Mouse (Mus musculus) CH12.LX (cell line): Measurements from ENCODE around the gene Pde11a. TPM values are rescaled to one million over a fixed set of nuclear protein-coding genes. Genes with fewer than 3 reads are reported as not detected.
A peak's percentile ranks its signal among the peaks of the same experiment; 100 is the strongest.

Experiments used
- DNase-seq: peaks from one replicate; pipeline ENCODE4 v3.0.0-alpha.2; 2013; ENCODE audit errors: extremely low read depth
- H3K27ac ChIP-seq: 2 replicates; pipeline ENCODE4 v1.5.1; 2012; ENCODE audit warnings: low read depth, mild to moderate bottlenecking, control low read depth, moderate library complexity; ENCODE audit not compliant: insufficient read depth
- H3K27me3 ChIP-seq: replicated peaks from 2 replicates; pipeline ENCODE3; 2012; ENCODE audit warnings: inconsistent platforms
- H3K36me3 ChIP-seq, 2 experiments: replicated peaks in 1 of 2; 2 replicates each; pipeline versions ENCODE3 to v1.6.1; 2012; ENCODE audit warnings: inconsistent platforms in 1 of 2, low read length in 1 of 2, mild to moderate bottlenecking in 1 of 2, mixed read lengths in 1 of 2, moderate library complexity in 1 of 2; ENCODE audit not compliant: control insufficient read depth in 1 of 2, insufficient read depth in 1 of 2
- H3K4me1 ChIP-seq, 2 experiments: 2 replicates each; pipeline ENCODE4 v1.6.1; 2012; ENCODE audit warnings: inconsistent platforms in 1 of 2, moderate library complexity in 1 of 2; ENCODE audit not compliant: insufficient read depth in 2 of 2, control insufficient read depth in 1 of 2
- H3K4me2 ChIP-seq: 2 replicates; pipeline ENCODE4 v1.6.1; 2012; ENCODE audit warnings: low read depth, mild to moderate bottlenecking, control low read depth; ENCODE audit not compliant: poor library complexity, insufficient read depth, severe bottlenecking
- H3K4me3 ChIP-seq, 3 experiments: fragments of 150-350 bp in 1 of 3; sonication (generic) in 1 of 3; replicated peaks in 1 of 3; 2 replicates each; pipeline versions ENCODE3 to v1.5.1; 2011 to 2012; ENCODE audit warnings: low read depth in 2 of 3, low read length in 2 of 3, mild to moderate bottlenecking in 2 of 3, moderate library complexity in 2 of 3, control low read depth in 1 of 3, improper control_type of control experiment in 1 of 3, inconsistent platforms in 1 of 3, mixed read lengths in 1 of 3; ENCODE audit not compliant: poor library complexity in 1 of 3
- H3K79me2 ChIP-seq: replicated peaks from 2 replicates; pipeline ENCODE4 v1.6.1; 2012; ENCODE audit warnings: mild to moderate bottlenecking, moderate library complexity; ENCODE audit not compliant: control insufficient read depth, poor library complexity, insufficient read depth, severe bottlenecking; ENCODE audit errors: extremely low read depth
- H3K9ac ChIP-seq: 2 replicates; pipeline ENCODE4 v1.6.1; 2012; ENCODE audit warnings: low read depth, mild to moderate bottlenecking, control low read depth, moderate library complexity; ENCODE audit not compliant: insufficient read depth
- H3K9me3 ChIP-seq: replicated peaks from 2 replicates; pipeline ENCODE3; 2012; ENCODE audit warnings: low read length, inconsistent platforms, mixed read lengths
- CHD1 ChIP-seq: IDR thresholded peaks from 2 replicates; pipeline ENCODE4 v1.6.1; 2012; ENCODE audit warnings: low read depth, low read length, improper control_type of control experiment, inconsistent platforms
- CHD2 ChIP-seq: IDR thresholded peaks from 2 replicates; pipeline ENCODE4 v1.6.1; 2011; ENCODE audit warnings: low read length, improper control_type of control experiment
- CTCF ChIP-seq, 2 experiments: IDR thresholded peaks in 1 of 2; conservative IDR thresholded peaks in 1 of 2; 2 replicates each; pipeline ENCODE4 v1.5.1; 2011 to 2012; ENCODE audit warnings: low read depth in 2 of 2, low read length in 2 of 2, improper control_type of control experiment in 1 of 2, inconsistent platforms in 1 of 2, mild to moderate bottlenecking in 1 of 2, moderate library complexity in 1 of 2
- ELF1 ChIP-seq: IDR thresholded peaks from 2 replicates; pipeline ENCODE4 v1.6.1; 2014; ENCODE audit warnings: low read depth, mild to moderate bottlenecking, inconsistent platforms, low read length, improper control_type of control experiment
- EP300 ChIP-seq: IDR thresholded peaks from 2 replicates; pipeline ENCODE4 v1.6.1; 2011; ENCODE audit warnings: low read length, improper control_type of control experiment
- ETS1 ChIP-seq: conservative IDR thresholded peaks from 2 replicates; pipeline ENCODE4 v1.6.1; 2012; ENCODE audit warnings: low read depth, mild to moderate bottlenecking, inconsistent platforms, low read length, improper control_type of control experiment, moderate library complexity
- GABPA ChIP-seq: IDR thresholded peaks from 2 replicates; pipeline ENCODE4 v1.6.1; 2012; ENCODE audit warnings: low read depth, low read length, improper control_type of control experiment, inconsistent platforms; ENCODE audit not compliant: insufficient replicate concordance
- JUN ChIP-seq: IDR thresholded peaks from 2 replicates; pipeline ENCODE4 v1.6.1; 2011; ENCODE audit warnings: low read depth, mild to moderate bottlenecking, low read length, improper control_type of control experiment, moderate library complexity; ENCODE audit not compliant: insufficient read depth
- KAT2A ChIP-seq: IDR thresholded peaks from 2 replicates; pipeline ENCODE4 v1.6.1; 2012; ENCODE audit warnings: low read length, improper control_type of control experiment, inconsistent platforms; ENCODE audit not compliant: insufficient replicate concordance
- MAFK ChIP-seq: IDR thresholded peaks from 2 replicates; pipeline ENCODE4 v1.6.1; 2011; ENCODE audit warnings: low read length, improper control_type of control experiment; ENCODE audit not compliant: insufficient replicate concordance
- MAX ChIP-seq: IDR thresholded peaks from 2 replicates; pipeline ENCODE4 v1.6.1; 2011; ENCODE audit warnings: low read length, improper control_type of control experiment
- MAZ ChIP-seq: IDR thresholded peaks from 2 replicates; pipeline ENCODE4 v1.6.1; 2012; ENCODE audit warnings: low read depth, mild to moderate bottlenecking, inconsistent platforms, low read length, improper control_type of control experiment, moderate library complexity
- MXI1 ChIP-seq: IDR thresholded peaks from 2 replicates; pipeline ENCODE4 v1.6.1; 2011; ENCODE audit warnings: mild to moderate bottlenecking, low read depth, low read length, improper control_type of control experiment
- NRF1 ChIP-seq: IDR thresholded peaks from 2 replicates; pipeline ENCODE4 v1.6.1; 2014; ENCODE audit warnings: low read depth, mild to moderate bottlenecking, inconsistent platforms, low read length, improper control_type of control experiment, moderate library complexity
- RAD21 ChIP-seq: IDR thresholded peaks from 2 replicates; pipeline ENCODE4 v1.6.1; 2011; ENCODE audit warnings: low read depth, mild to moderate bottlenecking, low read length, improper control_type of control experiment, moderate library complexity
- RCOR1 ChIP-seq: conservative IDR thresholded peaks from 2 replicates; pipeline ENCODE4 v1.6.1; 2012; ENCODE audit warnings: low read depth, mild to moderate bottlenecking, inconsistent platforms, low read length, improper control_type of control experiment
- SMC3 ChIP-seq: IDR thresholded peaks from 2 replicates; pipeline ENCODE4 v1.6.1; 2011; ENCODE audit warnings: low read depth, low read length, improper control_type of control experiment
- TCF12 ChIP-seq: IDR thresholded peaks from 2 replicates; pipeline ENCODE4 v1.6.1; 2014; ENCODE audit warnings: low read depth, mild to moderate bottlenecking, inconsistent platforms, low read length, improper control_type of control experiment
- UBTF ChIP-seq: IDR thresholded peaks from 2 replicates; pipeline ENCODE4 v1.6.1; 2012; ENCODE audit warnings: low read depth, mild to moderate bottlenecking, inconsistent platforms, low read length, improper control_type of control experiment, moderate library complexity
- USF1 ChIP-seq: IDR thresholded peaks from 2 replicates; pipeline ENCODE4 v1.6.1; 2014; ENCODE audit warnings: low read depth, mild to moderate bottlenecking, inconsistent platforms, low read length, improper control_type of control experiment
- ZC3H11A ChIP-seq: IDR thresholded peaks from 2 replicates; pipeline ENCODE4 v1.6.1; 2012; ENCODE audit warnings: low read depth, mild to moderate bottlenecking, inconsistent platforms, low read length, improper control_type of control experiment
- ZMIZ1 ChIP-seq: IDR thresholded peaks from 2 replicates; pipeline ENCODE4 v1.6.1; 2012; ENCODE audit warnings: low read depth, mild to moderate bottlenecking, inconsistent platforms, low read length, improper control_type of control experiment
- ZNF384 ChIP-seq: IDR thresholded peaks from 2 replicates; pipeline ENCODE4 v1.6.1; 2012; ENCODE audit warnings: low read depth, low read length, improper control_type of control experiment, inconsistent platforms
- dilution Hi-C: fragments of 300-500 bp; cut with MboI; formaldehyde crosslinking; loops from 2 replicates; pipeline ENCODE4 v1.14.3; 2020; ENCODE audit warnings: low sequenced_read_pairs; ENCODE audit not compliant: extremely low pct_unique_long_range_greater_than_20kb, extremely low pct_ligation_motif_present
- in situ Hi-C: fragments of 300-500 bp; cut with MboI; formaldehyde crosslinking; loops from 3 replicates; pipeline ENCODE4 v1.14.3; 2019; ENCODE audit warnings: low sequenced_read_pairs, low pct_ligation_motif_present, low pct_unique_long_range_greater_than_20kb, mixed read lengths
- polyA plus RNA-seq: library from polyadenylated mRNA; unstranded; fragments of >175 nt; gene quantifications from 2 replicates; pipeline ENCODE4 v1.2.1, GENCODE M21; 2012; ENCODE audit warnings: low read depth; ENCODE audit not compliant: insufficient read length
- total RNA-seq, 2 experiments: library from RNA; depleted of rRNA; stranded (reverse); fragments of 300-350 nt in 1 of 2; fragments of >200 nt in 1 of 2; gene quantifications; 2 replicates each; pipeline ENCODE4 v1.2.3; 2012 to 2014

The Pde11a gene
- total and polyA plus RNA-seq, 3 experiments: 0.14 to 0.38 (median 0.21) TPM

DNA sequence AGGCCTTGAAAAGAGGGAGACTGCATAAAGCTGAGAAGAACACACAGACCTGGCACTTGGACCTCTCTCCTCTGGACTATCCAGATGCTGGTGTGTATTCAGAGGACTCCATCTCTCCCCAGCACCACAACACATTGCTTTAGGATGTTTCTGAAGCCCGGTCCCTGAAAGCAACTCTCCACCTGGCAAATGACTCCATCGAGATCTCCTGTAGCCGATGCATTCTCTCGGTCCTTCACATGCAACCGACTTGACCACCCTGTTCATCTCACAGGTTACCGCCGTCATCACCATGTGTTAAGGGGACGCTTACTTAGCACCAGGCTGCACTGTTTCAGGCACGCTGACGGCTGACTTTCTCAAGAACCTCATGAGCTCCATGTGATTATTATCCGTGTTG, 343.7 kb downstream of the Pde11a start:
- Histone ChIP-seq H3K4me1 (peaks cover 18 to 40% of the 10 kb centered on the region in 2 experiments), H3K9me3 (no peaks in the 10 kb centered on the region), H3K4me3 (no peak overlapping the region), H3K79me2 (no peaks in the 10 kb centered on the region), H3K36me3 (no peaks in the 10 kb centered on the region), H3K27ac (no peak overlapping the region), H3K4me2 (no peak overlapping the region), H3K27me3 (no peaks in the 10 kb centered on the region), H3K9ac (no peak overlapping the region)
- TF ChIP-seq JUN: no peak
- no peak for TF ChIP-seq SMC3
- no peak for TF ChIP-seq MAFK
- no peak for TF ChIP-seq TCF12
- no peak for TF ChIP-seq ZC3H11A
- no peak for TF ChIP-seq ZMIZ1
- no peak for TF ChIP-seq MAX
- no peak for TF ChIP-seq USF1
- TF ChIP-seq CHD2: no peak
- TF ChIP-seq MAZ: no peak
- no peak for TF ChIP-seq MXI1
- TF ChIP-seq RAD21: no peak
- no peak for TF ChIP-seq GABPA
- no peak for TF ChIP-seq UBTF
- TF ChIP-seq RCOR1: no peak
- dilution Hi-C loops: no loop called here
- in situ Hi-C loops: no loop called here
- no peak for DNase-seq

DNA sequence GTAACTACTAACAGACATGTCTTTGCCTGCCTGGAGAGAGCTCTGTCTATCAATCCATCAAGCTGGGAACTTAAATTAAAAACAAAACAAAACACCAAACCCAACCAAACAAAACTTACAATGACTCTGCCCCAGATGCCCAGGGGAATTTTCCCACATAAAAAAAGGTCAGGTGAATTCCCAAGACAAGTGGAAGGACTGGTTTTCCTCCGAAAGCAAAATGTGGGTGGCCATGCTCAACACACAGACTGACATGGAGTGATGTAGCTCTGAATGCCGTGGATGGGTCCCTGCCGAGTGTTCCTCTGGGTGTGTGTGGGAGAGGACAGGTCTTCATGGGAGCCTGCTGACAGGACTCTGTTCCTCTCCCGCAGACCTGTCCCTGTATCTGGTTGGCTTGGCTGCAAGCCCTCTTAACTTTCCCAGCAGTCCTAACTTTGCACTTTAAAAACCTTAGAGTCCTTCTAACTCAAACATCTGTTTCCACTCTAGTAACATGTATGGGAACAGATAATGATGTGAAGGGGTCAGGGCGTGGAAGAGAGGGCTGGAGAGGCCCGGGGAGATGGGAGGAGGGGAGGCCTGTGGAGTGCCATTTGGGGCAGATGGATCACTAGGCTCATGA, 346.9 kb downstream of the Pde11a start:
- no peaks in the 10 kb centered on the region for H3K79me2 ChIP-seq
- H3K27ac ChIP-seq: no peak overlapping the region
- dilution Hi-C loops (no loop called here), in situ Hi-C loops (no loop called here)
- no peaks in the 10 kb centered on the region for H3K27me3 ChIP-seq
- H3K4me1 ChIP-seq: peaks cover 12 to 47% of the 10 kb centered on the region in 2 experiments
- TF ChIP-seq RCOR1 (no peak), GABPA (no peak), KAT2A (no peak), MAX (no peak), UBTF (no peak), ELF1 (no peak), ZNF384 (no peak), CHD1 (no peak), CTCF (conservative IDR thresholded peaks at IDR 0.05 in 1 of 2, IDR thresholded peaks at IDR 0.05 in 1 of 2; ENCODE audit: low read depth in 2 of 2, low read length in 2 of 2) (no peak), TCF12 (no peak), JUN (no peak), NRF1 (no peak), EP300 (no peak), ZC3H11A (no peak), ETS1 (no peak), RAD21 (no peak), SMC3 (no peak)
- H3K9me3 ChIP-seq: no peaks in the 10 kb centered on the region
- no peak overlapping the region for H3K4me3 ChIP-seq
- H3K36me3 ChIP-seq: no peaks in the 10 kb centered on the region
- H3K4me2 ChIP-seq: peak overlapping the region; percentile 87
- peak overlapping the region; percentile 49; the same call in 1 of the 2 replicates for H3K9ac ChIP-seq
- no peak for DNase-seq
